Mouse (Mus musculus) hindbrain, embryonic 13.5 days (tissue): ENCODE measurements at regions not wholly inside any gene's neighbourhood (a gene's known extent, or its start where the extent isn't known, plus 50 kb on each side); places are given as distances from the start of the nearest gene placed in this dataset.
A peak's percentile ranks its signal among the peaks of the same experiment; 100 is the strongest.

Experiments used
- ATAC-seq: fragments of 200-750 bp; cut with Nextera tagmentation; 2 replicates; pipeline ENCODE4 v1.8.0; 2017; ENCODE audit warnings: moderate TSS enrichment; ENCODE audit not compliant: low FRiP score
- H3K27ac ChIP-seq: fragments of 300-500 bp; sonication (generic); 2 replicates; pipeline ENCODE4 v1.5.1; 2015; ENCODE audit warnings: inconsistent platforms, mild to moderate bottlenecking, moderate library complexity
- H3K27me3 ChIP-seq: fragments of 300-500 bp; sonication (generic); 2 replicates; pipeline ENCODE4 v1.6.1; 2015; ENCODE audit warnings: mild to moderate bottlenecking, inconsistent platforms
- H3K36me3 ChIP-seq: fragments of 300-500 bp; sonication (generic); 2 replicates; pipeline ENCODE4 v1.6.1; 2015; ENCODE audit warnings: mild to moderate bottlenecking, inconsistent platforms
- H3K4me1 ChIP-seq: fragments of 300-500 bp; sonication (generic); replicated peaks from 2 replicates; pipeline ENCODE4 v1.6.1; 2015; ENCODE audit warnings: inconsistent platforms
- H3K4me2 ChIP-seq: fragments of 300-500 bp; sonication (generic); 2 replicates; pipeline ENCODE4 v1.6.1; 2015; ENCODE audit warnings: inconsistent platforms, mild to moderate bottlenecking, moderate library complexity
- H3K4me3 ChIP-seq: fragments of 300-500 bp; sonication (generic); 2 replicates; pipeline ENCODE4 v1.5.1; 2015; ENCODE audit warnings: mild to moderate bottlenecking, inconsistent platforms
- H3K9ac ChIP-seq: fragments of 300-500 bp; sonication (generic); 2 replicates; pipeline ENCODE4 v1.6.1; 2015; ENCODE audit warnings: mild to moderate bottlenecking, inconsistent platforms
- H3K9me3 ChIP-seq: fragments of 300-500 bp; sonication (generic); 2 replicates; pipeline ENCODE4 v1.6.1; 2016; ENCODE audit warnings: inconsistent platforms
- WGBS: fragments of 180-500 bp; shearing (Covaris S2); methylation state at CpG from one replicate; pipeline ENCODE4 v1.1.7; 2015; 5-methylcytosine and 5-hydroxymethylcytosine counted together

GRCm38 (mm10) chr8:30797341-30797740 lies 2631.2 kb upstream of the 5930422O12Rik start:
- Histone ChIP-seq H3K4me2 (no peak overlapping the region), H3K9me3 (no peaks in the 10 kb centered on the region), H3K4me3 (no peak overlapping the region), H3K4me1 (no peaks in the 10 kb centered on the region), H3K9ac (no peak overlapping the region), H3K27ac (no peak overlapping the region), H3K36me3 (no peaks in the 10 kb centered on the region), H3K27me3 (no peaks in the 10 kb centered on the region)
- ATAC-seq, result no peak
- WGBS, result 86% methylated on average over 1 of the region's 1 CpGs

- no peak overlapping the region for H3K4me2 ChIP-seq
- no peak overlapping the region for H3K4me3 ChIP-seq
- no peaks in the 10 kb centered on the region for H3K36me3 ChIP-seq
- 90% methylated on average over 5 of the region's 5 CpGs for WGBS
- H3K4me1 ChIP-seq, result 0 out of 2 replicates have a peak, but pooled peaks cover 1% of the 10 kb centered on the region
- ATAC-seq, result no peak
- no peak overlapping the region for H3K27ac ChIP-seq
- H3K27me3 ChIP-seq, result no peaks in the 10 kb centered on the region
- H3K9ac ChIP-seq, result no peak overlapping the region
- H3K9me3 ChIP-seq, result no peaks in the 10 kb centered on the region
Observed at GRCm38 (mm10) chr8:30817028-30817427, 2611.5 kb upstream of the 5930422O12Rik start.

GRCm38 (mm10) chr8:30822835-30823587 lies 2605.5 kb upstream of the 5930422O12Rik start:
- H3K4me2 ChIP-seq, result peak overlapping the region; percentile 37
- H3K4me1 ChIP-seq, result peaks cover 5% of the 10 kb centered on the region
- H3K36me3 ChIP-seq, result no peaks in the 10 kb centered on the region
- no peaks in the 10 kb centered on the region for H3K27me3 ChIP-seq
- H3K4me3 ChIP-seq, result no peak overlapping the region
- 53% methylated on average over 25 of the region's 25 CpGs for WGBS
- peak; percentile 72 for ATAC-seq
- peak overlapping the region; percentile 58 for H3K27ac ChIP-seq
- H3K9ac ChIP-seq, result no peak overlapping the region
- no peaks in the 10 kb centered on the region for H3K9me3 ChIP-seq

- no peak for ATAC-seq
- Histone ChIP-seq H3K36me3 (no peaks in the 10 kb centered on the region), H3K4me1 (peaks cover 5% of the 10 kb centered on the region)
Observed at GRCm38 (mm10) chr8:30823588-30823938, 2604.9 kb upstream of the 5930422O12Rik start.

GRCm38 (mm10) chr8:30826021-30826420 lies 2602.5 kb upstream of the 5930422O12Rik start:
- Histone ChIP-seq H3K27me3 (no peaks in the 10 kb centered on the region), H3K4me1 (peaks cover 5% of the 10 kb centered on the region), H3K27ac (no peak overlapping the region), H3K9ac (no peak overlapping the region), H3K4me3 (no peak overlapping the region), H3K36me3 (no peaks in the 10 kb centered on the region), H3K9me3 (no peaks in the 10 kb centered on the region), H3K4me2 (no peak overlapping the region)
- ATAC-seq, result no peak
- WGBS, result 87% methylated on average over 4 of the region's 4 CpGs

More at GRCm38 (mm10) chr8:30823588-30823938, 2604.9 kb upstream of the 5930422O12Rik start:
- 88% methylated on average over 11 of the region's 11 CpGs for WGBS
- H3K9ac ChIP-seq, result no peak overlapping the region
- no peaks in the 10 kb centered on the region for H3K9me3 ChIP-seq
- H3K27me3 ChIP-seq, result no peaks in the 10 kb centered on the region
- no peak overlapping the region for H3K4me3 ChIP-seq
- peak overlapping the region; percentile 58; the same call in 1 of the 2 replicates for H3K27ac ChIP-seq
- no peak overlapping the region for H3K4me2 ChIP-seq

- H3K9ac ChIP-seq, result no peak overlapping the region
- no peak overlapping the region for H3K27ac ChIP-seq
- H3K4me1 ChIP-seq, result no peaks in the 10 kb centered on the region
- no peaks in the 10 kb centered on the region for H3K27me3 ChIP-seq
- 93% methylated on average over 8 of the region's 8 CpGs for WGBS
- no peak for ATAC-seq
- no peak overlapping the region for H3K4me2 ChIP-seq
- no peak overlapping the region for H3K4me3 ChIP-seq
- peaks cover 3% of the 10 kb centered on the region; the same call in 1 of the 2 replicates for H3K9me3 ChIP-seq
- H3K36me3 ChIP-seq, result no peaks in the 10 kb centered on the region
Observed at GRCm38 (mm10) chr8:30838056-30838455, 2590.5 kb upstream of the 5930422O12Rik start.

- Histone ChIP-seq H3K4me1 (no peaks in the 10 kb centered on the region), H3K27me3 (no peaks in the 10 kb centered on the region), H3K36me3 (no peaks in the 10 kb centered on the region), H3K27ac (no peak overlapping the region), H3K4me2 (no peak overlapping the region), H3K9me3 (peaks cover 3% of the 10 kb centered on the region; the same call in 1 of the 2 replicates), H3K9ac (no peak overlapping the region), H3K4me3 (no peak overlapping the region)
- ATAC-seq, result peak; percentile 59; the same call in 1 of the 2 replicates
- 30% methylated on average over 8 of the region's 8 CpGs for WGBS
Observed at GRCm38 (mm10) chr8:30840064-30840463, 2588.4 kb upstream of the 5930422O12Rik start.

- Histone ChIP-seq H3K9me3 (no peaks in the 10 kb centered on the region), H3K36me3 (no peaks in the 10 kb centered on the region), H3K9ac (no peak overlapping the region), H3K4me1 (no peaks in the 10 kb centered on the region), H3K4me3 (no peak overlapping the region), H3K27ac (peak overlapping the region; percentile 44; the same call in 1 of the 2 replicates), H3K27me3 (no peaks in the 10 kb centered on the region), H3K4me2 (no peak overlapping the region)
- ATAC-seq, result peak; percentile 66; the same call in 1 of the 2 replicates
- 17% methylated on average over 4 of the region's 4 CpGs for WGBS
Observed at GRCm38 (mm10) chr8:30863017-30863416, 2565.5 kb upstream of the 5930422O12Rik start.

GRCm38 (mm10) chr8:30906044-30906695 lies 2522.3 kb upstream of the 5930422O12Rik start:
- WGBS, result 93% methylated on average over 11 of the region's 11 CpGs
- no peaks in the 10 kb centered on the region for H3K9me3 ChIP-seq
- no peak for ATAC-seq

GRCm38 (mm10) chr8:30913664-30914063 lies 2514.8 kb upstream of the 5930422O12Rik start:
- peaks cover 29% of the 10 kb centered on the region for H3K4me1 ChIP-seq
- no peaks in the 10 kb centered on the region for H3K27me3 ChIP-seq
- H3K36me3 ChIP-seq, result no peaks in the 10 kb centered on the region
- H3K9me3 ChIP-seq, result no peaks in the 10 kb centered on the region
- H3K4me2 ChIP-seq, result no peak overlapping the region; the same call in 1 of the 2 replicates
- H3K9ac ChIP-seq, result no peak overlapping the region
- H3K27ac ChIP-seq, result peak overlapping the region; percentile 35; the same call in 1 of the 2 replicates
- WGBS, result 47% methylated on average over 5 of the region's 5 CpGs
- ATAC-seq, result 0 out of 2 replicates have a peak, but pooled peaks have one; percentile 22
- no peak overlapping the region for H3K4me3 ChIP-seq

More at GRCm38 (mm10) chr8:30906044-30906695, 2522.3 kb upstream of the 5930422O12Rik start:
- no peak overlapping the region for H3K27ac ChIP-seq
- no peaks in the 10 kb centered on the region for H3K4me1 ChIP-seq
- no peak overlapping the region for H3K9ac ChIP-seq
- no peaks in the 10 kb centered on the region for H3K27me3 ChIP-seq
- H3K4me2 ChIP-seq, result no peak overlapping the region
- no peaks in the 10 kb centered on the region for H3K36me3 ChIP-seq
- no peak overlapping the region for H3K4me3 ChIP-seq

- H3K9ac ChIP-seq, result no peak overlapping the region
- 64% methylated on average over 7 of the region's 7 CpGs for WGBS
- H3K27me3 ChIP-seq, result no peaks in the 10 kb centered on the region
- no peak overlapping the region for H3K4me3 ChIP-seq
- peaks cover 29% of the 10 kb centered on the region for H3K4me1 ChIP-seq
- no peaks in the 10 kb centered on the region for H3K9me3 ChIP-seq
- H3K4me2 ChIP-seq, result peak overlapping the region; percentile 66
- no peak for ATAC-seq
- peak overlapping the region; percentile 89 for H3K27ac ChIP-seq
- H3K36me3 ChIP-seq, result no peaks in the 10 kb centered on the region
Observed at GRCm38 (mm10) chr8:30915127-30915526, 2513.4 kb upstream of the 5930422O12Rik start.

GRCm38 (mm10) chr8:30915601-30916171 lies 2512.8 kb upstream of the 5930422O12Rik start:
- H3K27me3 ChIP-seq, result no peaks in the 10 kb centered on the region
- WGBS, result 9% methylated on average over 13 of the region's 13 CpGs
- H3K36me3 ChIP-seq, result no peaks in the 10 kb centered on the region
- ATAC-seq, result peak; percentile 87
- peaks cover 29% of the 10 kb centered on the region for H3K4me1 ChIP-seq
- no peaks in the 10 kb centered on the region for H3K9me3 ChIP-seq
- peak overlapping the region; percentile 66 for H3K4me2 ChIP-seq
- peak overlapping the region; percentile 75 for H3K9ac ChIP-seq
- peak overlapping the region; percentile 89 for H3K27ac ChIP-seq
- peak overlapping the region; percentile 40 for H3K4me3 ChIP-seq
